Mouse (Mus musculus) embryo, embryonic 9.5 days (tissue): ENCODE results near the gene Fdx1.

ENCODE experiments used
- DNase-seq: peaks from one replicate; pipeline ENCODE4 v3.0.0-alpha.2; 2017; ENCODE audit errors: extremely low spot score

Gene Fdx1

GRCm38 (mm10) chr9:51964110-51964509, 754 bp upstream of the Fdx1 start:
- no peak for DNase-seq

DNA sequence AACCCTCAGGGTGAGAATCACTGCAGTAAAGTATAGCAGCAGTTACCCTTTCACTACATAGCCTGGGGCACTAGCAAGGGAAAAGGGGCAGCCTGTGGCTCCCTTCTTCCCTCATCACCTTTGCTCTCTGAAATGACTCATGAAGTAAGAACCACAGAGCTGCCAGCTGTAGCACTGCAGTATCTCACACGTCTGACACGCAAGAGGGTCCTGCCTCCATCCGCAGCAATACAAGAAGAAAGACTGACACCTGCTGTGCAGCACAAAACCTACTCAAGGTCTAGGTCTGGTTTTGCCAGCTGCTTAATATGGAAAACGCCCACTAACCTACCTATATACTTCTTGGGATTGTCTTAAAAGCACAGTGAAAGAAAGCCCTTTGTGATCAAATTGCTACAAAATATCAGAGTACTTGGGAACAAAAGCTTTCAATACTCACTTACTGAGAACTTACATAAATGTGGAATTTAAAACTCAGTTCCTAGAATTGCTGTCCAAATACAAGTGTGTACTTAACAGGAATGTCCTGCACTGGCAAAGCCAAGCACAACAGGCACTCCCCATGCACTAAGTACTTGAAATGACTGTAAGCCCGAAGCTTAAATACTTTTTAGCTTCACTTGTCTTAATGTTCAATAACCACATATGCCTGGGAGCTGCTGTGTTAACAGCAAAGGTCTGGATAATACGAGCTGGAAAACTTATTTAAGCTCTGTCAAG, 2.0 kb downstream of the Fdx1 start:
- no peak for DNase-seq

GRCm38 (mm10) chr9:51960331-51960730, 3.0 kb downstream of the Fdx1 start:
- no peak for DNase-seq

DNA sequence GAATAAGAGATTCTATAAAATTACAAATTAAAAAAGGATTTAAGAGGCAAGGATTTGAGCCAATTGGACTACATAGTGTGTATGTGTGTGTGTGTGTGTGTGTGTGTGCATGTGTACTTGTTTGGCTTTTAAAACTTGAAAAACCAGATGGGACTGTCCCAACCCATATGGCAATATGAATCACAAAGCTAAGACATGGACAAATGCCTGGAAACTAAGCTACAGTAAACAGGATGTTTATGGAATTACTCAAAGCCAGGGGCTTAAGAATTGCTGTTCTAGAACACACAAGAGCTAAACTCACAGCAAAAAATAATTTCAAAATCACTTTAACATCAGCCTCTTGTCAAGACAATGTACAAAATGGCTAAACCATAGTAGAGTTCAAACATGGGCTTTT, 4.4 kb downstream of the Fdx1 start:
- no peak for DNase-seq

DNA sequence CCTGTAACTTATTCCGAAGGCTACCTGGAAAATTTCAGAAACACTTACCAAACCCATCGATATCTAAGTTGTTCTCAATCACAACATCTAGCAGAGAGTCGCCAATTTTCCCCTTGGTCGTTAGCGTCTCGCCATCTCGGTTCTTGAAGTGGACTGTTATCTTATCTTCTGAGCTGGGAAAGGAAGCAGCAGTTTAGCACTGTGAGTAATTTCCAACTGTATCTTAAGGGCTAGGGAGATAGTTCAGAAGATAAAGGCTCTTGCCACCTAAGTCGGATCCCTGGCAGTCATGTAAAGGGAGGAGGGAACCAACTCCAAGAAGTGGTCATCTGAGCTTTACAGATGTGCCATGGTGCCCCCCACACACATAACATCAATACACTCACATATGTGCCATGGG, 6.3 kb downstream of the Fdx1 start:
- DNase-seq, result no peak

- no peak for DNase-seq
These were observed 6.9 kb downstream of the Fdx1 start for GRCm38 (mm10) chr9:51956484-51956883.

GRCm38 (mm10) chr9:51951337-51951736, 12.0 kb downstream of the Fdx1 start:
- no peak for DNase-seq

- no peak for DNase-seq
These were observed 12.7 kb downstream of the Fdx1 start for GRCm38 (mm10) chr9:51950667-51951066.

DNA sequence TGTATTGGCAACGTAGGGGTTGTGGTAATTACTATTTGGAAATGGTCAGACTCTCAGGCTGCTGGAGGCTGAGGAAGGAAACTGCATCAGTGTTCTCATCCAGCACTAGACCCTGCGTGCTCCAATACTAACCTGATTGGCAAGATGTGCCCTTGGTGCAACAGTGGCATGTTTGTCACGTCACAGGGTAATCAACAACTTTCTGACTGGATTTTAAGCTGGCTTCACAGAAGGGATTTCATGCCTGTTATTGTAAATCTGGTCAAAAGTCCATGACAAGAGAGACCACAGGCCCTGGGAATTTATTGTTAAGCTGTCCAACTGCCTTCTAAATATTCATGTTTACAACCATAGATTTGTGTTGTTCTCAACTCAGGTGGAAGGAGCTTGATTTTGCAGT, 13.1 kb downstream of the Fdx1 start:
- no peak for DNase-seq

DNA sequence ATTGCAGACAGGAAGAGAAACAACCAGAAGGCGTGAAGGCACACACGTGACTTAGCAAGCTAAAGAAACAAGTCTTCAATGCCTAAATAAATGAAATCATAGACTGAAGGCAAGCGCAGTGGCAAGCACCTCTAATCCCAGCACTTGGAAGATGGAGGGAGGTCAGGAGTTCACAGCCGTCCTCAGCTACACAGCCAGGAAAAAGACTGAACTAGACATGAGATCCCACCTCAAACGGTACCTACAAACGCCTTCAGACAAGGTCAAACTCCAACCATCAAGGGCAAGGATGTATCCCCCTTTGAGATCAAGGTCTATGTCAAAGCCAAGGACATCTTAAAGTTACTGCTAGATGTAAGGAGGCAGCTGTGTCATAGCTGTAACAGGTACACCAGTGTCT, 19.4 kb downstream of the Fdx1 start:
- DNase-seq, result no peak

GRCm38 (mm10) chr9:51934641-51935040, 28.7 kb downstream of the Fdx1 start:
- no peak for DNase-seq

DNA sequence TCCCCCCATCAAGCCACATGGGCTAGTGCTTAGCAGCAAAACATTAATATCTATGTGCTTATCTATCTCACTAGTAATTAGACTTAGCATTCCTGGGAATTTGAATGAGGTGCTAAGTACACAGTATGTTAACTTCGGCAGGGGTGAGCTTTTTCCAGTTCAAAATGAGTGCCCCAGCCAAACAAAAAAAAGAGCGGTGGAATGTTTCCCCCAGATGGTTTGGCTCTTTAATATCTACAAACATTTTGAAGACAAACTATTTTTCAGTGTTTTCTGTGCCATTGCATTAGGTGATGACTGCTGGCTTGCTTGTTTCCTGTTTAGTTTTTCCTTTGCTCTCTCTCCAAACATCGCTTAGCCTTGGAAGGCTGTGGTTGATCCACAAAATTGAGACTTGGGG, 31.4 kb downstream of the Fdx1 start:
- DNase-seq, result no peak

DNA sequence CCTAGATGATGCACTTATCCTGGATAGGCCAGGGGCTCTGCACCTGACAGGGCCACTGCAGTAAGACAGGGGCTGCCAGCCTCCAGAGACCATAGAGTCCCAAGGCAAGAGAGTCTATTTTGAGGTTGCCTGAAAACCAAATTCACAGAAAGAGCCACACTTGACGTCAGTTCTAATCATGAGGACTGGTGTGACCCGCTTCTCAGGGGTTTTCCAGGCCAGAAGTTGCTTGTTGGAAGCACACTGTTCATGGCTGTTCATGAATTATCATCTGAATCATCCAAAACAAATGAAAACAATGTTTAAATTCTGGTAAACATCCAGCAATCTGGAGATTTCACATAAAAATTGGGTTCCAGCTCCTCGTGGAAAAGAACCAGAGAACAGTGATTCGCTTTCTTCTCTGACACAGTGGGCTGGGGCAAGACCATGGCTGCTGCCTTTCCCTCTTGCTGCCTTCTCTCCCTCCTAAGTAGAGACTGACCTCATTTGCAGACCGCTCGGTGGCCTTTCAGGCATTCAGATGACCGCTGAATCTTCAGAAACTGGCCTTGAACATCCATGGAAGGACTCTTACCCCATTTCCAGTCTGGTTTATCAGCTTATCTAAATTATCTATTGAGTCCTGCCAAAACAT, 32.2 kb downstream of the Fdx1 start:
- DNase-seq, result no peak

GRCm38 (mm10) chr9:51929972-51930371, 33.4 kb downstream of the Fdx1 start:
- no peak for DNase-seq

DNA sequence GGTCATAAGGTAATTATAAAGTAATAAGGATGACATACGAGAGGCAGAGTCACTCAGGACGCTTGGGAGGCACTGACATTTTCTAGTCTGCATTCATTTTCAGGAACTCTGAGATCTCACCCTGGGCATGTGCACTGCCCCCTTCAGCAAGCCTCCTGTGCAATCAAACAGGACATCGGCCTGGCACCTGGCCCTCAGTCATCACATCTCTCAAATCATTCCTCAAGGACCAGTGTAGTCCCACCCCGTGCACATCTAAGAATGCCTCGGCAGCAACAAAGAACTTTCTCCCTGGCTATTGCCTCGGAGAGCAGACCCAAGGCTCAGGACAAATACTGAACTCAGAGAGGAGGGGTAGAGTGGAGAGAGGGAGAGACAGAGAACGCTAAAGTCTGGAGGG, 34.7 kb downstream of the Fdx1 start:
- DNase-seq, result no peak

DNA sequence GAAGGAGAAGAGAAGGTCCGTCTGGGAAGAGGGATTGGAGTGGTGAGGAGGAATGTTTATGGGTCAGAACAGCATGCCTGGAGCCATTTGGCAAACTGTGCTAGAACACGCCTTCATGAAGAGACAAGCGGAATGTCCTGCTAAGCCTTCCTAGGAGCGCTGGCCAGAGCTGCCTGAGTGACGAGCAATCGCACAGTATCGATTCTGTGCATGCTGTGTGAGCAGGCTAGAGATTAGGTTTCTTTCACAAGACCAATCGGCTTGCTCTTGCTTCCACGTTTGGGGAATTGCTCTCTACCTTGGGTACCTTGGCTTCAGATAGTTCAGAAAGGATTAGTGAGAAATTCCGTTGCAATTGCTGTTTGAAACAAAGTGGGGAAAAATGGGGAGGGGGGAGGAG, 35.2 kb downstream of the Fdx1 start:
- no peak for DNase-seq

DNA sequence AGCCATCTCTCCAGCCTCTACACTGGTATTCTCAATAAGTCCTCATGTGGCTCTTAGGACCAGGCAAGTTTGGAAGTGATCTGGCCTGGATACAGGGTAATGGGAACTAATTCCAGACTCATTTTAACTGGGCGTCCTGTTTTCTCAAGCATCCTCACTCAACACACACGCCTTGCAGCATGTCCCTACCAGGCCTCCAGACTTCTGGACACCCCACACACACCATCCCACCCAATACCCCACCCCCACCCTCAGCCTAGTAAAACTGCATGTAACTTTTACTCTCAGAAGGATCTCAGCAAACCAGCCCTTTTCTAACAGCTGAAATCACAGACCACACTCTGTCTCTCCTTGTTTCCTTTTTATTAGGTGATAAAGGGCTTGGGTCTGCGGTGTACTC, 35.7 kb downstream of the Fdx1 start:
- DNase-seq, result no peak

GRCm38 (mm10) chr9:51926629-51927028, 36.7 kb downstream of the Fdx1 start:
- no peak for DNase-seq

GRCm38 (mm10) chr9:51924551-51925081, 38.7 kb downstream of the Fdx1 start:
- no peak for DNase-seq

DNA sequence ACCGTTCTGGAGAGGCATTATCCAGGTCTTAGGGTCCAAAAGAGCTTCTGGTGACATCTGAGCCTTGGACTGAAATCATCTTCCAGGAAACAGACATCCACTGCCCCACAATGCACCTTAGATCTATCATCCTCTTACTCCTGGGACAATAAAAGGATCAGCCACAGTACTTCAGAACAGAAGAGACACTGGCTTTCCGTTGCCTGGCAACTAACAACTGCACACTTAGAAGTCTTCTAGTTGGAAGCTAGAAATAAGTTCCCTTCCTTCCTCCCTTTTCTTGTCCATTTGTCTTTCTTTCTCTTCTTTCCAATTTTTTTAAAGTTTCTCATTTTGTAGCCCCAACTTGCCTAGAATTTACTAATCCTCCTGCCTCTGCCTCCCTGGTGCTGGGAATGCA, 40.6 kb downstream of the Fdx1 start:
- no peak for DNase-seq

DNA sequence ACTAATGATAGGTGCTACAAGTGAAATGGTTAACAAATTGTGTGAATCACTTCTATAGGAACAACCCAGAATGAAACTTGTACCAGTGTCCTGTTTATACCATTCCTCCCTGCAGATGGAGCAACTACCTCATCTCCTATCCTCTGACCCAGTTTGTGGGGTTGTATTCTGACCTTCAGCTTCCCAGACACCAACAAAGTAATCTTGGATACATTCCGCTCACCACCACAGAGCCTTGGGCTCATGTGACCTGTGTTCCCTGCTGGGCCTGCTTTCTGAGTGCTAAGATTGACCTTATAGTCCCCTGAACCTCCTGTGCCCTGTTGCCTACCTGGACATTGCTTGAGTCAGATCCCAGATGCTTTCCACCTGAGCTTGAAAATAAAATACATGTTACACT, 47.8 kb downstream of the Fdx1 start:
- DNase-seq, result no peak

DNA sequence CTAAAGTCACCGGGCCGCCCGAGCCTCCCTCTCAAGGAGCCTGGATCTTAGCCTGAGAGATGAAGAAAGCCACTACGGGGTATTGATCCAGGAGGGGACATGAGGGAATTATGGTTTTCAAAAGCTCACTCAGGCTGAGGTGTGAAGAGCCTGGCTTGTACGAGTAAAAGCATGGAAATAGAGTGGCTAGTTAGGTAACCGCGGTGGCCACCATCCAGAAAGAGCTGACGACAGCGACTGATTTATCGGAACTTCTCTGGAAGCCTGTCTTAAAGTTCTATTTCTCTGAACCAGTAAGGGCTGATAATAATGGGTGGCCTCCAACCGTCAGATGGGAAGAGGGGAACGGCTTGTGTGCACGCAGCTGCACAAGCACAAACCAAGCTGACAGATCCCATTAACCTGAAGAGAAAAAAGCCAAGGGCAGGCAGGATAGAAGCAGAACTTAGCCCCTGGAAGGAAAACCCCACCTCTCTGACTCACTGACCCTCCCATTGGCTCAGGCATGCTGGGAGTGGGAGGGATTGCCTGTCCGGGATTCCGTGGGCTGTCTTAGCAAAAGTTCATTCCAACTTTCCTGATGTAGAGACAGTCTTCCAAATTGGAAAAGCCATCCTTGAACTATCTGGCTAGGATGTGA, 48.8 kb downstream of the Fdx1 start:
- no peak for DNase-seq

DNA sequence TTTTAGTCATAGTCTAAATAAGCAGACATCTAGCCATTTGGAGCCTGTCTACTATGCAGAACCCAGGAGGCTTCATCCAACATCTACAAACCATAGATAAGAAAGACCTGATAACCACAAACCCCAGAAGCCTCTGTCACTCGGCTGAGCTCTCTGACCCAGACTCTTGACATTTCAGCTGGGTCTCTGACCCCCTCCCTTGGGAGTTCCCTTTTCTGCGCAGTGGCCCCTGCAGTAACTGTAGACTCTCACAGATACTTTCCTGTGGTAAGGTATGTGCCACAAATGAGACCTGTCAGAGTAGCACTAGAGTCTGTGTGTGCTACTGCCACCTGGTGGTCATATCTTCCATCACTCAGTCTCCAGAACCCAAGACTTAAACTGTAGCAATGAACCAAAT, 54.5 kb downstream of the Fdx1 start:
- peak; percentile 71 for DNase-seq
